Mouse (Mus musculus): Measurements from ENCODE around the gene Zkscan5. TPM values are rescaled to one million over a fixed set of nuclear protein-coding genes. Genes with fewer than 3 reads are reported as not detected.
"Not testable (repeated sequence)": the region's sequence is repeated elsewhere in the genome, so short reads cannot be mapped to it uniquely, and the experiment has no call there.

Zkscan5 gene
- polyA plus RNA-seq, 1 experiment from 2014 or later, result 17.2 TPM

- 95% methylated on average over 6 of the region's 6 CpGs for WGBS
- ATAC-seq (replicated peaks; ENCODE audit: low FRiP score) (no peak), DNase-seq (ENCODE audit: low spot score) (no peak)
- no peaks in the 10 kb centered on the region for H3K9me3 ChIP-seq (ENCODE audit: control insufficient read depth, low read length)
- no peaks in the 10 kb centered on the region; the same call in 1 of the 2 replicates for H3K36me3 ChIP-seq (ENCODE audit: control insufficient read depth, insufficient read depth, low read length)
- no peak overlapping the region for H3K4me2 ChIP-seq (ENCODE audit: low read depth, low read length, severe bottlenecking)
- H3K9ac ChIP-seq (ENCODE audit: low read length), result no peak overlapping the region
- H3K27me3 ChIP-seq (ENCODE audit: control insufficient read depth, insufficient read depth, low read length), result no peaks in the 10 kb centered on the region
- peaks cover 6% of the 10 kb centered on the region; the same call in 1 of the 2 replicates for H3K4me1 ChIP-seq (replicated peaks; ENCODE audit: control insufficient read depth, insufficient read depth, low read length)
- H3K4me3 ChIP-seq (ENCODE audit: low read depth, low read length), result no peak overlapping the region
- no peak overlapping the region for H3K27ac ChIP-seq (ENCODE audit: low read depth, low read length)
These were observed 3.0 kb downstream of the Zkscan5 start for GRCm38 (mm10) chr5:145207385-145207784.

GRCm38 (mm10) chr5:145207954-145208353 is 3.6 kb downstream of the Zkscan5 start:
- Histone ChIP-seq H3K4me2 (ENCODE audit: low read depth, low read length, severe bottlenecking) (no peak overlapping the region), H3K9me3 (ENCODE audit: control insufficient read depth, low read length) (no peaks in the 10 kb centered on the region), H3K4me1 (replicated peaks; ENCODE audit: control insufficient read depth, insufficient read depth, low read length) (peaks cover 6% of the 10 kb centered on the region; the same call in 1 of the 2 replicates), H3K36me3 (ENCODE audit: control insufficient read depth, insufficient read depth, low read length) (no peaks in the 10 kb centered on the region; the same call in 1 of the 2 replicates), H3K4me3 (ENCODE audit: low read depth, low read length) (no peak overlapping the region), H3K9ac (ENCODE audit: low read length) (no peak overlapping the region), H3K27me3 (ENCODE audit: control insufficient read depth, insufficient read depth, low read length) (no peaks in the 10 kb centered on the region), H3K27ac (ENCODE audit: low read depth, low read length) (no peak overlapping the region)
- ATAC-seq (replicated peaks; ENCODE audit: low FRiP score), result no peak
- DNase-seq (ENCODE audit: low spot score), result no peak
- WGBS, result 82% methylated on average over 6 of the region's 6 CpGs

- not testable (repeated sequence) for H3K9me3 ChIP-seq (ENCODE audit: control insufficient read depth, low read length); H3K4me3 ChIP-seq (ENCODE audit: low read depth, low read length); H3K27me3 ChIP-seq (ENCODE audit: control insufficient read depth, insufficient read depth, low read length); H3K9ac ChIP-seq (ENCODE audit: low read length); H3K36me3 ChIP-seq (ENCODE audit: control insufficient read depth, insufficient read depth, low read length); DNase-seq (ENCODE audit: low spot score); H3K4me2 ChIP-seq (ENCODE audit: low read depth, low read length, severe bottlenecking); H3K27ac ChIP-seq (ENCODE audit: low read depth, low read length); H3K4me1 ChIP-seq (replicated peaks; ENCODE audit: control insufficient read depth, insufficient read depth, low read length); ATAC-seq (replicated peaks; ENCODE audit: low FRiP score)
- WGBS, result 46% methylated on average over 11 of the region's 11 CpGs
These were observed 4.0 kb downstream of the Zkscan5 start for GRCm38 (mm10) chr5:145208391-145208790.

- Histone ChIP-seq H3K9ac (ENCODE audit: low read length) (no peak overlapping the region), H3K4me3 (ENCODE audit: low read depth, low read length) (no peak overlapping the region), H3K27me3 (ENCODE audit: control insufficient read depth, insufficient read depth, low read length) (no peaks in the 10 kb centered on the region), H3K4me2 (ENCODE audit: low read depth, low read length, severe bottlenecking) (no peak overlapping the region), H3K9me3 (ENCODE audit: control insufficient read depth, low read length) (no peaks in the 10 kb centered on the region), H3K4me1 (replicated peaks; ENCODE audit: control insufficient read depth, insufficient read depth, low read length) (no peaks in the 10 kb centered on the region), H3K27ac (ENCODE audit: low read depth, low read length) (no peak overlapping the region), H3K36me3 (ENCODE audit: control insufficient read depth, insufficient read depth, low read length) (no peaks in the 10 kb centered on the region; the same call in 1 of the 2 replicates)
- ATAC-seq (replicated peaks; ENCODE audit: low FRiP score), result no peak
- WGBS, result 98% methylated on average over 4 of the region's 4 CpGs
- DNase-seq (ENCODE audit: low spot score), result no peak
These were observed 7.0 kb downstream of the Zkscan5 start for GRCm38 (mm10) chr5:145211340-145211739.

- no peaks in the 10 kb centered on the region for H3K27me3 ChIP-seq (ENCODE audit: control insufficient read depth, insufficient read depth, low read length)
- no peaks in the 10 kb centered on the region for H3K9me3 ChIP-seq (ENCODE audit: control insufficient read depth, low read length)
- H3K4me3 ChIP-seq (ENCODE audit: low read depth, low read length), result no peak overlapping the region
- ATAC-seq (replicated peaks; ENCODE audit: low FRiP score) (no peak), DNase-seq (ENCODE audit: low spot score) (no peak)
- no peak overlapping the region for H3K4me2 ChIP-seq (ENCODE audit: low read depth, low read length, severe bottlenecking)
- no peaks in the 10 kb centered on the region for H3K4me1 ChIP-seq (replicated peaks; ENCODE audit: control insufficient read depth, insufficient read depth, low read length)
- H3K27ac ChIP-seq (ENCODE audit: low read depth, low read length), result no peak overlapping the region
- 92% methylated on average over 4 of the region's 4 CpGs for WGBS
- H3K9ac ChIP-seq (ENCODE audit: low read length), result no peak overlapping the region
- no peaks in the 10 kb centered on the region; the same call in 1 of the 2 replicates for H3K36me3 ChIP-seq (ENCODE audit: control insufficient read depth, insufficient read depth, low read length)
These were observed 7.9 kb downstream of the Zkscan5 start for GRCm38 (mm10) chr5:145212216-145212615.

- H3K4me1 ChIP-seq (replicated peaks; ENCODE audit: control insufficient read depth, insufficient read depth, low read length), result no peaks in the 10 kb centered on the region
- H3K9ac ChIP-seq (ENCODE audit: low read length), result no peak overlapping the region
- H3K36me3 ChIP-seq (ENCODE audit: control insufficient read depth, insufficient read depth, low read length), result peaks cover under 1% of the 10 kb centered on the region; the same call in 1 of the 2 replicates
- 89% methylated on average over 3 of the region's 3 CpGs for WGBS
- no peaks in the 10 kb centered on the region for H3K9me3 ChIP-seq (ENCODE audit: control insufficient read depth, low read length)
- no peaks in the 10 kb centered on the region for H3K27me3 ChIP-seq (ENCODE audit: control insufficient read depth, insufficient read depth, low read length)
- no peak overlapping the region for H3K4me2 ChIP-seq (ENCODE audit: low read depth, low read length, severe bottlenecking)
- no peak for ATAC-seq (replicated peaks; ENCODE audit: low FRiP score)
- no peak overlapping the region for H3K27ac ChIP-seq (ENCODE audit: low read depth, low read length)
- no peak overlapping the region for H3K4me3 ChIP-seq (ENCODE audit: low read depth, low read length)
- DNase-seq (ENCODE audit: low spot score), result no peak
These were observed 9.1 kb downstream of the Zkscan5 start for GRCm38 (mm10) chr5:145213505-145213904.

GRCm38 (mm10) chr5:145214679-145215078 is 10.3 kb downstream of the Zkscan5 start:
- no peak for ATAC-seq (replicated peaks; ENCODE audit: low FRiP score)
- H3K27me3 ChIP-seq (ENCODE audit: control insufficient read depth, insufficient read depth, low read length), result no peaks in the 10 kb centered on the region
- no peaks in the 10 kb centered on the region for H3K9me3 ChIP-seq (ENCODE audit: control insufficient read depth, low read length)
- no peaks in the 10 kb centered on the region for H3K4me1 ChIP-seq (replicated peaks; ENCODE audit: control insufficient read depth, insufficient read depth, low read length)
- H3K27ac ChIP-seq (ENCODE audit: low read depth, low read length), result no peak overlapping the region
- WGBS, result 75% methylated on average over 4 of the region's 4 CpGs
- H3K36me3 ChIP-seq (ENCODE audit: control insufficient read depth, insufficient read depth, low read length), result peaks cover 2% of the 10 kb centered on the region; the same call in 1 of the 2 replicates
- no peak for DNase-seq (ENCODE audit: low spot score)
- H3K4me3 ChIP-seq (ENCODE audit: low read depth, low read length), result no peak overlapping the region
- no peak overlapping the region for H3K4me2 ChIP-seq (ENCODE audit: low read depth, low read length, severe bottlenecking)
- no peak overlapping the region for H3K9ac ChIP-seq (ENCODE audit: low read length)

GRCm38 (mm10) chr5:145217746-145218145 is 13.4 kb downstream of the Zkscan5 start:
- ATAC-seq (replicated peaks; ENCODE audit: low FRiP score), result no peak
- Histone ChIP-seq H3K4me1 (replicated peaks; ENCODE audit: control insufficient read depth, insufficient read depth, low read length) (no peaks in the 10 kb centered on the region), H3K9ac (ENCODE audit: low read length) (no peak overlapping the region), H3K36me3 (ENCODE audit: control insufficient read depth, insufficient read depth, low read length) (peaks cover 15% of the 10 kb centered on the region), H3K27me3 (ENCODE audit: control insufficient read depth, insufficient read depth, low read length) (no peaks in the 10 kb centered on the region), H3K4me3 (ENCODE audit: low read depth, low read length) (no peak overlapping the region), H3K4me2 (ENCODE audit: low read depth, low read length, severe bottlenecking) (no peak overlapping the region), H3K27ac (ENCODE audit: low read depth, low read length) (no peak overlapping the region), H3K9me3 (ENCODE audit: control insufficient read depth, low read length) (no peaks in the 10 kb centered on the region)
- 91% methylated on average over 6 of the region's 6 CpGs for WGBS
- DNase-seq (ENCODE audit: low spot score), result no peak

GRCm38 (mm10) chr5:145218206-145218605 is 13.8 kb downstream of the Zkscan5 start:
- Histone ChIP-seq H3K9ac (ENCODE audit: low read length) (no peak overlapping the region), H3K36me3 (ENCODE audit: control insufficient read depth, insufficient read depth, low read length) (peaks cover 15% of the 10 kb centered on the region), H3K27ac (ENCODE audit: low read depth, low read length) (no peak overlapping the region), H3K27me3 (ENCODE audit: control insufficient read depth, insufficient read depth, low read length) (no peaks in the 10 kb centered on the region), H3K9me3 (ENCODE audit: control insufficient read depth, low read length) (no peaks in the 10 kb centered on the region), H3K4me1 (replicated peaks; ENCODE audit: control insufficient read depth, insufficient read depth, low read length) (no peaks in the 10 kb centered on the region), H3K4me2 (ENCODE audit: low read depth, low read length, severe bottlenecking) (no peak overlapping the region), H3K4me3 (ENCODE audit: low read depth, low read length) (no peak overlapping the region)
- ATAC-seq (replicated peaks; ENCODE audit: low FRiP score), result no peak
- WGBS, result 96% methylated on average over 21 of the region's 21 CpGs
- no peak for DNase-seq (ENCODE audit: low spot score)
